Mouse (Mus musculus): ENCODE data around the gene Ciao1. TPM values are rescaled to one million over a fixed set of nuclear protein-coding genes. Genes with fewer than 3 reads are reported as not detected.

The Ciao1 gene
- polyA plus RNA-seq, 1 experiment from 2014 or later, result 60.9 TPM

DNA sequence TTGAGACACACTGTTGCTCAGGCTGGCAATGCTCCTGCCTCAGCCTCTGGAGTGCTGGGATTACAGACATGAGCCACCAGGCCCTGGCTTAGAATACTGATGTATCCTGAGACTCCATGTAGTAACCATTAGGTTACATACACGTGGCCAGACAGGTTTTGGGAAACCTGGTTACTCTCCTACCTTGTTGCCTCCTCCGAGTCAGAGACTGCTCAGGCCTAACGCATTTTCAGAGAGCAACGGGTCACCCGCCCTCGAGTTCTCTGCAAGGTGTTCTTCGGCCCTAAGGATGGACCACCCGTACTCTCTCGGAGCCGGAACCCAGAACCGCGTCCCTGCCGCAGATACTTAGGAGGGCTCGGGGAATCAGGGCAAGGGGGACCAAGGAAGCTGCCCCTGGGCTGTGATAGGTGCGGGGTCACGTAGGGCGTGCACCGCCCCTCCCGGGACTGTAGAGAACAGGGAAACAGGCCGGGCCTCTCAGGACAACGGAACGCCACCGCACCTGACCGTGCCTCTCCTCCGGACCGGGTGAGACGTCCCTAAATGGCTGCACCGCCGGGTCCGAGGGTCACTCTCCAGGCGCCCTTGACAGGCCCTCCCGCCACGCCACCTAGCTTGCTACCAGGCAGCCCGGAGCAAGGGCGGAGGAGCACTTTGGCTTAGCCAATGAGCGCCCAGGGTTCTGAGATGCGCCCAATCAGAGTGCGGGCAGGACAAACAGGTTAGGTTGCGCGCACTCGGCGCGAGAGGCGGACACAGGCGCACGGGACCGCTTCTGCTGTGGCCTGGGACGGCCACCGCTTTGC, 22.1 kb upstream of the Ciao1 start, which contains the start of gene Stard7:
TSS of gene Stard7 (plus strand) at position 728 of the 809 bp plus-strand sequence.
- Histone ChIP-seq H3K36me3 (0 out of 2 replicates have a peak, but pooled peaks cover 4% of the 10 kb centered on the region), H3K4me2 (replicated peaks) (peak within 1 kb of the TSS; percentile 68), H3K4me1 (replicated peaks) (0 out of 2 replicates have a peak, but pooled peaks cover 3% of the 10 kb centered on the region), H3K27me3 (replicated peaks) (no peaks in the 10 kb centered on the region), H3K9me3 (no peaks in the 10 kb centered on the region), H3K27ac (peak within 1 kb of the TSS; percentile 99), H3K4me3 (replicated peaks) (peak within 1 kb of the TSS; percentile 100), H3K9ac (peak within 1 kb of the TSS; percentile 97)
- peak; percentile 99 for ATAC-seq
- WGBS, result 0% methylated on average over 49 of the region's 49 CpGs

- WGBS, result 52% methylated on average over 4 of the region's 4 CpGs
- H3K4me1 ChIP-seq (replicated peaks), result no peaks in the 10 kb centered on the region
- no peak overlapping the region for H3K27ac ChIP-seq
- H3K36me3 ChIP-seq, result 0 out of 2 replicates have a peak, but pooled peaks cover 2% of the 10 kb centered on the region
- ATAC-seq, result no peak
- H3K27me3 ChIP-seq (replicated peaks), result no peaks in the 10 kb centered on the region
- no peaks in the 10 kb centered on the region for H3K9me3 ChIP-seq
- H3K4me2 ChIP-seq (replicated peaks), result no peak overlapping the region
- no peak overlapping the region for H3K4me3 ChIP-seq (replicated peaks)
- no peak overlapping the region for H3K9ac ChIP-seq
Measured at GRCm38 (mm10) chr2:127267854-127268253, 20.2 kb upstream of the Ciao1 start.

DNA sequence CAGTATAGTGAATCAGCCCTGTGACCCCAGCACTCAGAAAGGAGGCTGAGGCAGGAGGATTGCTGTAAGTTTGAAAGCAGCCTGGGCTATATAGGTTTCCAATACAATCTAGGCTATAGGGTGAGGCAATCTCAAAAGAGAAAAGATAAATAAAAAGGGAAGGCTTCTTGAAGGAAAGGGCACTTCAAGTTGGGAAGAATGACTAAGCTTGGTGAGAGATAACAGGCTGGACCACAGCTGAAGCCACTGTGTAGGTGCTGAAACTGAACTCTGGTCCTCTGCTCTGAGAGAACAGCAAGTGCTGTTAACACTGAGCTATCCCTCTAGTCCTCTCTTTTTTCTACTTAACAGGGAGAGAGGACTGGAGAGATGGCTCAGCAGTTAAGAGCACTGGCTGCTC, 14.9 kb upstream of the Ciao1 start:
- H3K4me1 ChIP-seq (replicated peaks), result no peaks in the 10 kb centered on the region
- 0 out of 2 replicates have a peak, but pooled peaks cover 9% of the 10 kb centered on the region for H3K36me3 ChIP-seq
- H3K4me2 ChIP-seq (replicated peaks), result no peak overlapping the region
- H3K9ac ChIP-seq, result no peak overlapping the region
- no peak overlapping the region for H3K27ac ChIP-seq
- no peaks in the 10 kb centered on the region for H3K27me3 ChIP-seq (replicated peaks)
- H3K4me3 ChIP-seq (replicated peaks), result no peak overlapping the region
- no peak for ATAC-seq
- no peaks in the 10 kb centered on the region for H3K9me3 ChIP-seq

DNA sequence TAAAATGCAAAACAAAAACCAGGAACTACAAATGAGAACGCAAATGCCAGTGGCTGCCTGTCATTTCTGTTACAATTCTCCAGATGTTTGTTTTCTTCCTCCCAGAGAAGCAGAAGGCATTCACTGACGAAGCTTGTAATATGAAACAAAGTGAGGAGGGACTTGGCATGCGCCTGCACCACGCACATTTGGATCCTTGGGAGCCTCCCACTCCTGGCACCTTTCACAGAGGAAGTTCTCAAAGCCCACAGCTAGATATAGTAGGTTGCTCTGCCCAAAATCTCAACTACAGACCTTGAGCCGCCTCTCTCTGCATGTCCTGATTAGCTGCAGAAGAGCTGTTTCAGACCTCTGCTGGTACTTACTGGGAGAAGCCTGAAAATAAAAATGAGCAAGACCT, 11.7 kb upstream of the Ciao1 start:
- Histone ChIP-seq H3K27me3 (replicated peaks) (no peaks in the 10 kb centered on the region), H3K36me3 (peaks cover 10% of the 10 kb centered on the region; the same call in 1 of the 2 replicates), H3K4me3 (replicated peaks) (no peak overlapping the region), H3K9ac (no peak overlapping the region), H3K9me3 (no peaks in the 10 kb centered on the region), H3K27ac (no peak overlapping the region), H3K4me1 (replicated peaks) (no peaks in the 10 kb centered on the region), H3K4me2 (replicated peaks) (no peak overlapping the region)
- 85% methylated on average over 5 of the region's 5 CpGs for WGBS
- ATAC-seq, result no peak

DNA sequence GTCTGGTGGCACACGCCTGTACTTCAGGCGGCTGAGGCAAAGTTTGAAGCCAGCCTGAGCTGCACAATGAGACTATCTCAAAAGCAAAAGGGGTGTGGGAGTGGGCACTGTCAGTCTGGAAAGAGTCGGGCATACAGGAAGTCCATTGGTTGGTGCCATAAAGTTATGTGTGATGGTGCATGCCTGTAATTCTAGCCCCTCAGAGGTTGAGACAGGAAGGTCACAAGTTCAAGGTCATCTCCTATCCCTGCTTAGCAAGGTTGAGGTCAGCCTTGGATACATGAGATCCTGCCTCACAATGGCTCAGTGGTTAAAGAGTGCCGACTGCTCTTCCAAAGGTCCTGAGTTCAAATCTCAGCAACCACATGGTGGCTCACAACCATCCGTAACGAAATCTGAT, 7.7 kb upstream of the Ciao1 start:
- H3K36me3 ChIP-seq, result peaks cover 10% of the 10 kb centered on the region; the same call in 1 of the 2 replicates
- ATAC-seq, result no peak

GRCm38 (mm10) chr2:127254604-127255134, 7.1 kb upstream of the Ciao1 start:
- no peak overlapping the region for H3K9ac ChIP-seq
- no peak overlapping the region for H3K4me2 ChIP-seq (replicated peaks)
- peaks cover 6% of the 10 kb centered on the region; the same call in 1 of the 2 replicates for H3K4me1 ChIP-seq (replicated peaks)
- 84% methylated on average over 3 of the region's 3 CpGs for WGBS
- no peaks in the 10 kb centered on the region for H3K9me3 ChIP-seq
- peaks cover 10% of the 10 kb centered on the region; the same call in 1 of the 2 replicates for H3K36me3 ChIP-seq
- H3K27ac ChIP-seq, result no peak overlapping the region
- ATAC-seq, result no peak
- H3K4me3 ChIP-seq (replicated peaks), result no peak overlapping the region
- no peaks in the 10 kb centered on the region for H3K27me3 ChIP-seq (replicated peaks)

More for the DNA sequence above, 7.7 kb upstream of the Ciao1 start:
- H3K4me2 ChIP-seq (replicated peaks), result no peak overlapping the region
- H3K9ac ChIP-seq, result no peak overlapping the region
- 87% methylated on average over 6 of the region's 6 CpGs for WGBS
- H3K27ac ChIP-seq, result no peak overlapping the region
- no peaks in the 10 kb centered on the region for H3K27me3 ChIP-seq (replicated peaks)
- peaks cover 6% of the 10 kb centered on the region; the same call in 1 of the 2 replicates for H3K4me1 ChIP-seq (replicated peaks)
- H3K9me3 ChIP-seq, result no peaks in the 10 kb centered on the region
- no peak overlapping the region for H3K4me3 ChIP-seq (replicated peaks)

DNA sequence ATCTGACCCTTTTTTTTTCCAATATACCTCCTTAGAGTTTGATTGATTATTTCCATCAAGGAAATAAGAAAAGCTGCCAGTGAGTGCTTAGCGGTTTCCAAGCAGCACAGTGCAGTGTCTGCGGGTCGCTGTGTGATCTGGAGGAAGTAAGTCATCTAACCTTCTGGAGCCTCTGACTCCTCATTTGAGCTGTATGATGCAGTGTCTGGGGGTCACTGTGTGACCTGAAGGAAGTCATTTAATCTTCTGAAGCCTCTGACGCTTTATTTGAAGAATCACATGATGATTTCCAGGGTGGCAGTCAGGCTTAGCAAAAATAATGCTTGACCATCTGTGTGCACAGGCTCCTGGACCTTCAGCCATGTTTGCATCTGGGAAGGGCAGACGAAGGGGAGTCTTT, 5.2 kb upstream of the Ciao1 start:
- no peaks in the 10 kb centered on the region for H3K9me3 ChIP-seq
- H3K9ac ChIP-seq, result no peak overlapping the region
- H3K4me1 ChIP-seq (replicated peaks), result peaks cover 13% of the 10 kb centered on the region; the same call in 1 of the 2 replicates
- H3K27ac ChIP-seq, result no peak overlapping the region
- H3K36me3 ChIP-seq, result peaks cover 5% of the 10 kb centered on the region; the same call in 1 of the 2 replicates
- no peak overlapping the region for H3K4me3 ChIP-seq (replicated peaks)
- no peak overlapping the region for H3K4me2 ChIP-seq (replicated peaks)
- H3K27me3 ChIP-seq (replicated peaks), result no peaks in the 10 kb centered on the region
- no peak for ATAC-seq
- WGBS, result 74% methylated on average over 5 of the region's 5 CpGs

GRCm38 (mm10) chr2:127251880-127252527, 4.4 kb upstream of the Ciao1 start:
- H3K9me3 ChIP-seq, result no peaks in the 10 kb centered on the region
- no peaks in the 10 kb centered on the region; the same call in 1 of the 2 replicates for H3K36me3 ChIP-seq
- no peaks in the 10 kb centered on the region for H3K27me3 ChIP-seq (replicated peaks)
- peaks cover 13% of the 10 kb centered on the region; the same call in 1 of the 2 replicates for H3K4me1 ChIP-seq (replicated peaks)
- H3K27ac ChIP-seq, result no peak overlapping the region
- no peak overlapping the region for H3K4me3 ChIP-seq (replicated peaks)
- no peak overlapping the region for H3K9ac ChIP-seq
- 61% methylated on average over 3 of the region's 3 CpGs for WGBS
- no peak for ATAC-seq
- no peak overlapping the region for H3K4me2 ChIP-seq (replicated peaks)

DNA sequence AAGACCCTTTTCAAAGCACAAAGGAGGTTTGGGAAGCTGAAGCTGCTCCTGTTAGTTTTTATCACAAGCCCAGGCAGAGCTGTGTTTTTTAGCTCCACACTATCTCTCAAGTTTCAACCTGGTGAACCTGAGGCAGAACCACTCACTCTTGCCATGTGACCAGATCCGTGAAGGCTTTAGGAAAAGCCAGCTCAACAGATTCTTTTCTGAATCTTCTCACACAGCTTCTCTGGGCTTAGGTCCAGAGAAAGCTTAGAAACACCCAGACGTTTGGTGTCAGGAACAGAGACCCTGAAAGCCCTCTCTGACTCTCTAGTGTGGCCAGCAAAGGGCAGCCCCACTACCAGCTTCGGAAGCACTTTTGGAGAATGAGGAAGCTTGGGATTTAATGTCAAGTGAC, 3.8 kb upstream of the Ciao1 start:
- Histone ChIP-seq H3K4me1 (replicated peaks) (peaks cover 18% of the 10 kb centered on the region; the same call in 1 of the 2 replicates), H3K4me2 (replicated peaks) (no peak overlapping the region), H3K27me3 (replicated peaks) (no peaks in the 10 kb centered on the region), H3K9me3 (no peaks in the 10 kb centered on the region), H3K4me3 (replicated peaks) (no peak overlapping the region), H3K27ac (no peak overlapping the region), H3K9ac (no peak overlapping the region), H3K36me3 (no peaks in the 10 kb centered on the region)
- 71% methylated on average over 3 of the region's 3 CpGs for WGBS
- no peak for ATAC-seq

DNA sequence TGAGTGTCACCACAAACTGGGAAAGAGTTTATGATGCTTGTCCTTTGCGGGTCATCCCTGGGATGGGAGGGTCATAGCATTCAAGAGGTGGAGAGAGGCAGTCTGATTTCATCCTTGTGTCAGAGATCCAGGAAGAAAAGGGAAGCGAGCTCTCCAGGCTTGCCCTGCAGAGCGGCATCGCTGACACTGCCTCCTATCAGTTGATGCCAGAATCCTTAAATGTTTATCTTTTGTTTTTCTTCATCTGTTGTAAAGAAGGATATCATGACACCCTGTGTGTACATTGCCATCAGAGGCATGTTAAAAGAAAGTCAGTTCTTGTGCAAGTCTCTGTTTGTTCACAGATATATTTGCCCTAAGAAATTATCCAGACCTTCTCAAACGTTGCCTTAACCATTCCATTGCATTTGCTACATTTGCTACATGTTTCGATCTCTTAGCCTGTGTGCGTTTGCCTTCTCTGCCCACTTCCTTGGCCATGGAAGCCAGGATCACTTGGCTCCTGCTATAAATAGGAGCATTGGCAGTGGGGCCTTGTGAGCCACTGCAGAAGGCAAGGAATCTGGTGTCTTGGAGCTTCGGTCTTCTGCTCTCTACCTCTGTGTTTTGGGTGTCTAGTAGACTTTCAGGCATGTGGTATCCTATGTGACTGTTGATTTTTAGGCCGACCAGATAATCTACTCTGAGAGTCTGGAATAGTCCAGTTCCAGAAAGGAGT, 2.8 kb upstream of the Ciao1 start:
- H3K27ac ChIP-seq, result no peak overlapping the region
- peaks cover 9% of the 10 kb centered on the region for H3K36me3 ChIP-seq
- 84% methylated on average over 9 of the region's 9 CpGs for WGBS
- no peaks in the 10 kb centered on the region for H3K27me3 ChIP-seq (replicated peaks)
- no peaks in the 10 kb centered on the region for H3K9me3 ChIP-seq
- no peak overlapping the region for H3K4me2 ChIP-seq (replicated peaks)
- no peak for ATAC-seq
- H3K9ac ChIP-seq, result no peak overlapping the region
- no peak overlapping the region for H3K4me3 ChIP-seq (replicated peaks)
- H3K4me1 ChIP-seq (replicated peaks), result peaks cover 18% of the 10 kb centered on the region; the same call in 1 of the 2 replicates

GRCm38 (mm10) chr2:127248334-127249004, 853 bp upstream of the Ciao1 start:
- H3K4me3 ChIP-seq (replicated peaks), result peak overlapping the region; percentile 90
- ATAC-seq, result peak; percentile 72
- WGBS, result 1% methylated on average over 39 of the region's 39 CpGs

More at GRCm38 (mm10) chr2:127248334-127249004, 853 bp upstream of the Ciao1 start:
- H3K9me3 ChIP-seq, result no peaks in the 10 kb centered on the region
- peak overlapping the region; percentile 57 for H3K27ac ChIP-seq
- H3K4me1 ChIP-seq (replicated peaks), result peaks cover 18% of the 10 kb centered on the region; the same call in 1 of the 2 replicates
- H3K36me3 ChIP-seq, result peaks cover 14% of the 10 kb centered on the region
- H3K27me3 ChIP-seq (replicated peaks), result no peaks in the 10 kb centered on the region
- H3K4me2 ChIP-seq (replicated peaks), result peak overlapping the region; percentile 98
- peak overlapping the region; percentile 88 for H3K9ac ChIP-seq
